Mouse (Mus musculus): ENCODE results near the gene Catsper3. TPM values are rescaled to one million over a fixed set of nuclear protein-coding genes. Genes with fewer than 3 reads are reported as not detected.
A peak's percentile ranks its signal among the peaks of the same experiment; 100 is the strongest.

Gene Catsper3
- polyA plus RNA-seq (2012; fragmentation: generic; extraction: Trizol) = 0.05 TPM
- long read RNA-seq, experiment 1 = 0 reads
- long read RNA-seq, experiment 2, partial matches to known transcripts = 0 of 1 reads
- long read RNA-seq, experiment 2, other reads (novel, unspliced or antisense) = 1 of 1 reads

DNA sequence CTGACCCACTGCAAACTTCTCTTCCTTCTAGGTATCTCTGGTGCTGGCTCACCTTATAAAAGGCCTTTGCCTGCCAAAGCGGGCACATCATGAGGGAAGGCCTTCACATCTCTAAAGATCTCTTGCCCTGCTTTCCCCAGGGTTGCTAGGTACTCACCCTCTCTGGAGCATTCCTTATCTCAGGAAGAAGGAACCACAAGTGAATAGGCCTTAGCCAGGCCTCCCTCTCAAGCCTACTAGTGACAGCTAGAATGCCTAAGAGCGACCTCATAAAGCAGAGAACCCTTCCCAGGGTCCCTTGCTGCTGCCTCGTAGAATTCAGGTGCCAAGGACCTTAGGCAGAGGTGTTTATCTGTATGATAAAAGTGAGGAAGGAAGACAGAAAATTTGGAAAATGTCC is at the start of gene Catsper3:
Gene Catsper3, plus strand, starts transcription at position 301 of the 400 bp plus-strand sequence.
- no peak for TF ChIP-seq CTCF (IDR thresholded peaks at IDR 0.05; ENCODE audit: control insufficient read depth, insufficient read depth, insufficient read length)
- TF ChIP-seq MYOG (IDR thresholded peaks at IDR 0.05; ENCODE audit: control insufficient read depth, extremely low read depth, insufficient read length) = no peak
- TF ChIP-seq MAX (IDR thresholded peaks at IDR 0.05) = no peak
- TF ChIP-seq CEBPB (IDR thresholded peaks at IDR 0.05; ENCODE audit: low read depth) = no peak
- H3K27me3 ChIP-seq (ENCODE audit: control insufficient read depth, insufficient read depth, insufficient read length) = no peaks in the 10 kb centered on the region
- no peaks in the 10 kb centered on the region for H3K36me3 ChIP-seq (ENCODE audit: control insufficient read depth, insufficient read depth)
- H3K4me3 ChIP-seq (ENCODE audit: insufficient read depth, poor library complexity, severe bottlenecking) = no peak within 1 kb of the TSS
- no peaks in the 10 kb centered on the region for H3K79me3 ChIP-seq (ENCODE audit: low read depth)
- no peaks in the 10 kb centered on the region for H3K79me2 ChIP-seq (ENCODE audit: control insufficient read depth, insufficient read depth)
- H3ac ChIP-seq (ENCODE audit: control insufficient read depth, insufficient read length, low read depth) = no peak within 1 kb of the TSS

DNA sequence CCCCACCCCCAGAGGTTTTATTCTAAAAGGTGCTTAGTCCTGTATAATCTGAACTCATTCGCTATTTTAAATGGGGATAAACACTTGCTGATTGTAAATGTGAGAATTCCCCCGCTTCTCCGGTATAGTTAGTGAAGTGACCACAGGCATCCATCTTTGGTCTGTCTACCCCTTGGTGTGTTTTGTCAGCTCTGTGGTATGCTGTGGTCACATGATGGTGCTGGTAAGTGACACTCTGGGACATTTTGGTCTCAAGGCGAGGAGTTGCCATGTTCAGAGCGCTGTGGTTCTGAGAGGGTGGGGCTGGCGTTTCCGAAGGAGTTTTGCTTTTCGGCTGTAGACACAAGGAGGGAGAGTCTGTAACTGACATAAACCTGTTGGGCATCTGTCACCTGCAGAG is 46.5 kb upstream of the Catsper3 start:
- no peak overlapping the region for H3ac ChIP-seq (ENCODE audit: control insufficient read depth, insufficient read length, low read depth)
- no peaks in the 10 kb centered on the region for H3K27me3 ChIP-seq (ENCODE audit: control insufficient read depth, insufficient read depth, insufficient read length)
- no peaks in the 10 kb centered on the region for H3K79me2 ChIP-seq (ENCODE audit: control insufficient read depth, insufficient read depth)
- no peak for TF ChIP-seq MAX (IDR thresholded peaks at IDR 0.05)
- peak; percentile 71 for TF ChIP-seq USF1 (IDR thresholded peaks at IDR 0.05; ENCODE audit: low read depth)
- no peak overlapping the region for H3K4me3 ChIP-seq (ENCODE audit: insufficient read depth, poor library complexity, severe bottlenecking)
- no peaks in the 10 kb centered on the region for H3K79me3 ChIP-seq (ENCODE audit: low read depth)
- H3K36me3 ChIP-seq (ENCODE audit: control insufficient read depth, insufficient read depth) = no peaks in the 10 kb centered on the region

DNA sequence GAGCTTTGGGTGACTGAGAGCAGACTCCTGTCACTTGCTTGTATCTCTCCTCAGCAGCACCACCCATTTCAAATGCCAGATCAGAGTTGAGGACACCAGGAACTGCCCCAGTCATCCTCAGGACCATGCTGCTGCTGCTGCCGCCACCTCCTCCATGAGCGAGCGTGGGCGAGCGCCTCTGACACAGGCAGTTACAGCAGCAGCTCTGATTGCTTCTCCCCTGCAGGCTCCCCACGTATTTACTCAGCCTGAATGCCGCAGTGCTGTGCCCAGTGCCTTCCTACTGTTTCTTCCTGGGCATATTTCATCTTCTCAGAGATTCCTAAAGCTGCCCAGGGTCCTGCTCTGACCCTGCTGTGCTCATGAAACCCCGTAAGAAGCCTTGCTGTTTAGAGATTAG is 42.1 kb upstream of the Catsper3 start:
- Histone ChIP-seq H3K79me3 (ENCODE audit: low read depth) (no peaks in the 10 kb centered on the region), H3K36me3 (ENCODE audit: control insufficient read depth, insufficient read depth) (no peaks in the 10 kb centered on the region), H3ac (ENCODE audit: control insufficient read depth, insufficient read length, low read depth) (no peak overlapping the region), H3K79me2 (ENCODE audit: control insufficient read depth, insufficient read depth) (no peaks in the 10 kb centered on the region), H3K27me3 (ENCODE audit: control insufficient read depth, insufficient read depth, insufficient read length) (no peaks in the 10 kb centered on the region), H3K4me3 (ENCODE audit: insufficient read depth, poor library complexity, severe bottlenecking) (no peak overlapping the region)
- TF ChIP-seq MAX (IDR thresholded peaks at IDR 0.05) = no peak
- TF ChIP-seq CEBPB (IDR thresholded peaks at IDR 0.05; ENCODE audit: low read depth) = no peak
- TF ChIP-seq MYOG (IDR thresholded peaks at IDR 0.05; ENCODE audit: control insufficient read depth, extremely low read depth, insufficient read length) = no peak
- TF ChIP-seq CTCF (IDR thresholded peaks at IDR 0.05; ENCODE audit: control insufficient read depth, insufficient read depth, insufficient read length) = no peak
- TF ChIP-seq USF1 (IDR thresholded peaks at IDR 0.05; ENCODE audit: low read depth) = no peak

DNA sequence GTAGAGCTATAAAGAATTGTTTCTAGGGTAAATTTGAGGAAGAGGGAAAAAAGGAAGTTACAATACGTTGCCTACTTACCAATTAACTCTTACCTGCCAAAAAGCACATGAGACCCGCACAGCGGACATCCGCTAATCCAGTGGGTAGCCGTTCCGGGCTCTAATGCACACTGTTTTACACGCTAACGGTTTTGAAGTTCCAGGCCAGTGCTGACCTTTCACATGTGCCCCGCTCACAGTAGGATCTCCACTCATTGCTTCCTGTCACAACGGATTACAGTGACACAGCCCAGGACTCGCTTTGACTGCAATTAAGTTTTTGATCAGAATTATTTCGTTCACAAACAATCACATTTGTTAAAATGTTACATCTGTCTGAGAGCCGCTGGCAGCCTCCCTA is 30.0 kb upstream of the Catsper3 start:
- Histone ChIP-seq H3K79me3 (ENCODE audit: low read depth) (no peaks in the 10 kb centered on the region), H3K36me3 (ENCODE audit: control insufficient read depth, insufficient read depth) (no peaks in the 10 kb centered on the region), H3ac (ENCODE audit: control insufficient read depth, insufficient read length, low read depth) (no peak overlapping the region), H3K27me3 (ENCODE audit: control insufficient read depth, insufficient read depth, insufficient read length) (no peaks in the 10 kb centered on the region), H3K79me2 (ENCODE audit: control insufficient read depth, insufficient read depth) (no peaks in the 10 kb centered on the region), H3K4me3 (ENCODE audit: insufficient read depth, poor library complexity, severe bottlenecking) (no peak overlapping the region)
- TF ChIP-seq MYOD1 (IDR thresholded peaks at IDR 0.05; ENCODE audit: control insufficient read depth, insufficient read length, low read depth) (no peak), FOSL1 (IDR thresholded peaks at IDR 0.05; ENCODE audit: insufficient read depth, low read length, poor library complexity, severe bottlenecking) (no peak), CEBPB (IDR thresholded peaks at IDR 0.05; ENCODE audit: low read depth) (no peak), MAX (IDR thresholded peaks at IDR 0.05) (no peak), CTCF (IDR thresholded peaks at IDR 0.05; ENCODE audit: control insufficient read depth, insufficient read depth, insufficient read length) (no peak), MYOG (IDR thresholded peaks at IDR 0.05; ENCODE audit: control insufficient read depth, extremely low read depth, insufficient read length) (no peak)

- Histone ChIP-seq H3K79me2 (ENCODE audit: control insufficient read depth, insufficient read depth) (no peaks in the 10 kb centered on the region), H3K4me3 (ENCODE audit: insufficient read depth, poor library complexity, severe bottlenecking) (no peak overlapping the region), H3K27me3 (ENCODE audit: control insufficient read depth, insufficient read depth, insufficient read length) (no peaks in the 10 kb centered on the region), H3K36me3 (ENCODE audit: control insufficient read depth, insufficient read depth) (no peaks in the 10 kb centered on the region), H3ac (ENCODE audit: control insufficient read depth, insufficient read length, low read depth) (no peak overlapping the region), H3K79me3 (ENCODE audit: low read depth) (no peaks in the 10 kb centered on the region)
- no peak for TF ChIP-seq FOSL1 (IDR thresholded peaks at IDR 0.05; ENCODE audit: insufficient read depth, low read length, poor library complexity, severe bottlenecking)
- no peak for TF ChIP-seq USF1 (IDR thresholded peaks at IDR 0.05; ENCODE audit: low read depth)
- TF ChIP-seq MAX (IDR thresholded peaks at IDR 0.05) = no peak
- TF ChIP-seq MYOD1 (IDR thresholded peaks at IDR 0.05; ENCODE audit: control insufficient read depth, insufficient read length, low read depth) = no peak
- no peak for TF ChIP-seq CTCF (IDR thresholded peaks at IDR 0.05; ENCODE audit: control insufficient read depth, insufficient read depth, insufficient read length)
- no peak for TF ChIP-seq CEBPB (IDR thresholded peaks at IDR 0.05; ENCODE audit: low read depth)
- no peak for TF ChIP-seq MYOG (IDR thresholded peaks at IDR 0.05; ENCODE audit: control insufficient read depth, extremely low read depth, insufficient read length)
These were observed 27.6 kb upstream of the Catsper3 start for GRCm38 (mm10) chr13:55756789-55757188.

DNA sequence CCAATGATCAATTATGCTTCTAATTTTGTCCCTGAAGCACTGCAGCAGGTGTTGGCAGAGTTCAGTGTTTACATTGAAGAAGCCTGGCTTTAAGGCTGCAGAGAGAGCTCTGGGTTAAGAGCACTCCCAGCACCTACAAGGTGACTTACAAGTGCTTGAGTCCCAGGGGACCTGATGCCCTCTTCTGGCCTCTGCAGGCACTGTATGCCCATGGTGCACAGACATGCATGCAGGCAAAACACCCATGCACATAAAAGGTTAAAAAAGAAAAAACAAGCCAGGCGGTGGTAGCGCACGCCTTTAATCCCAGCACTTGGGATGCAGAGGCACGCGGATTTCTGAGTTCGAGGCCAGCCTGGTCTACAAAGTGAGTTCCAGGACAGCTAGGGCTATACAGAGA is 26.7 kb upstream of the Catsper3 start:
- Histone ChIP-seq H3K79me3 (ENCODE audit: low read depth) (no peaks in the 10 kb centered on the region), H3K4me3 (ENCODE audit: insufficient read depth, poor library complexity, severe bottlenecking) (no peak overlapping the region), H3K36me3 (ENCODE audit: control insufficient read depth, insufficient read depth) (no peaks in the 10 kb centered on the region), H3K27me3 (ENCODE audit: control insufficient read depth, insufficient read depth, insufficient read length) (no peaks in the 10 kb centered on the region), H3K79me2 (ENCODE audit: control insufficient read depth, insufficient read depth) (no peaks in the 10 kb centered on the region), H3ac (ENCODE audit: control insufficient read depth, insufficient read length, low read depth) (no peak overlapping the region)
- TF ChIP-seq MAX (IDR thresholded peaks at IDR 0.05) (no peak), CEBPB (IDR thresholded peaks at IDR 0.05; ENCODE audit: low read depth) (no peak), CTCF (IDR thresholded peaks at IDR 0.05; ENCODE audit: control insufficient read depth, insufficient read depth, insufficient read length) (no peak), USF1 (IDR thresholded peaks at IDR 0.05; ENCODE audit: low read depth) (no peak), FOSL1 (IDR thresholded peaks at IDR 0.05; ENCODE audit: insufficient read depth, low read length, poor library complexity, severe bottlenecking) (no peak), MYOD1 (IDR thresholded peaks at IDR 0.05; ENCODE audit: control insufficient read depth, insufficient read length, low read depth) (no peak), MYOG (IDR thresholded peaks at IDR 0.05; ENCODE audit: control insufficient read depth, extremely low read depth, insufficient read length) (no peak)

All from C2C12 (cell line).